Mouse (Mus musculus): ENCODE measurements at regions not wholly inside any gene's neighbourhood (a gene's known extent, or its start where the extent isn't known, plus 50 kb on each side); places are given as distances from the start of the nearest gene placed in this dataset.

- DNase-seq (ENCODE audit: low spot score in 2 of 2): no peak
Observed at GRCm38 (mm10) chr9:94386190-94386589, 151.7 kb downstream of the 1190002N15Rik start.

- DNase-seq (ENCODE audit: low spot score in 2 of 2): no peak
Observed at GRCm38 (mm10) chr9:94382293-94382692, 155.6 kb downstream of the 1190002N15Rik start.

- DNase-seq (ENCODE audit: low spot score in 2 of 2): no peak
Observed at GRCm38 (mm10) chr9:94378835-94379234, 159.0 kb downstream of the 1190002N15Rik start.

GRCm38 (mm10) chr9:94378291-94378690 is 159.6 kb downstream of the 1190002N15Rik start:
- no peak for DNase-seq (ENCODE audit: low spot score in 2 of 2)

GRCm38 (mm10) chr9:94377346-94378039 is 160.4 kb downstream of the 1190002N15Rik start:
- DNase-seq (ENCODE audit: low spot score in 2 of 2): peak in 1 of 2 experiments; percentile 24

GRCm38 (mm10) chr9:94370976-94371375 is 166.9 kb downstream of the 1190002N15Rik start:
- DNase-seq (ENCODE audit: low spot score in 2 of 2): no peak

- DNase-seq (ENCODE audit: low spot score in 2 of 2): no peak
Observed at GRCm38 (mm10) chr9:94368231-94368936, 169.5 kb downstream of the 1190002N15Rik start.

- no peak for DNase-seq (ENCODE audit: low spot score in 2 of 2)
Observed at GRCm38 (mm10) chr9:94361877-94362697, 175.8 kb downstream of the 1190002N15Rik start.

- no peak for DNase-seq (ENCODE audit: low spot score in 2 of 2)
Observed at GRCm38 (mm10) chr9:94361011-94361410, 176.9 kb downstream of the 1190002N15Rik start.

- no peak for DNase-seq (ENCODE audit: low spot score in 2 of 2)
Observed at GRCm38 (mm10) chr9:94358150-94358549, 179.7 kb downstream of the 1190002N15Rik start.

- DNase-seq (ENCODE audit: low spot score in 2 of 2): no peak
Observed at GRCm38 (mm10) chr9:94342011-94342410, 195.9 kb downstream of the 1190002N15Rik start.

- no peak for DNase-seq (ENCODE audit: low spot score in 2 of 2)
Observed at GRCm38 (mm10) chr9:94341531-94341930, 196.3 kb downstream of the 1190002N15Rik start.

GRCm38 (mm10) chr9:94333450-94333849 is 204.4 kb downstream of the 1190002N15Rik start:
- no peak for DNase-seq (ENCODE audit: low spot score in 2 of 2)

- DNase-seq (ENCODE audit: low spot score in 2 of 2): no peak
Observed at GRCm38 (mm10) chr9:94323011-94323410, 214.9 kb downstream of the 1190002N15Rik start.

GRCm38 (mm10) chr9:94302575-94302974 is 235.3 kb downstream of the 1190002N15Rik start:
- no peak for DNase-seq (ENCODE audit: low spot score in 2 of 2)

GRCm38 (mm10) chr9:94301896-94302295 is 236.0 kb downstream of the 1190002N15Rik start:
- no peak for DNase-seq (ENCODE audit: low spot score in 2 of 2)

GRCm38 (mm10) chr9:94295431-94295830 is 242.4 kb downstream of the 1190002N15Rik start:
- no peak for DNase-seq (ENCODE audit: low spot score in 2 of 2)

- DNase-seq (ENCODE audit: low spot score in 2 of 2): no peak
Observed at GRCm38 (mm10) chr9:94292147-94292546, 245.7 kb downstream of the 1190002N15Rik start.

- no peak for DNase-seq (ENCODE audit: low spot score in 2 of 2)
Observed at GRCm38 (mm10) chr9:94289546-94289945, 248.3 kb downstream of the 1190002N15Rik start.

- no peak for DNase-seq (ENCODE audit: low spot score in 2 of 2)
Observed at GRCm38 (mm10) chr9:94287559-94287958, 250.3 kb downstream of the 1190002N15Rik start.

GRCm38 (mm10) chr9:94278657-94279585 is 259.0 kb downstream of the 1190002N15Rik start:
- peak; percentile 35 to 55 for DNase-seq (ENCODE audit: low spot score in 2 of 2)

All from layer of hippocampus, postnatal 10 days (tissue).